Mouse (Mus musculus): Measurements from ENCODE around the gene Snx29. TPM values are rescaled to one million over a fixed set of nuclear protein-coding genes. Genes with fewer than 3 reads are reported as not detected.

Gene Snx29
- polyA plus RNA-seq, 1 experiment = 3.6 TPM

- no peaks in the 10 kb centered on the region for H3K4me1 ChIP-seq (ENCODE audit: control insufficient read depth, insufficient read depth, insufficient read length, low read length)
- no peak overlapping the region for H3K4me3 ChIP-seq (ENCODE audit: insufficient read depth, low read depth, low read length)
- no peak overlapping the region for H3K27ac ChIP-seq (replicated peaks; ENCODE audit: low read depth, low read length)
These were observed 57.3 kb downstream of the Snx29 start for GRCm38 (mm10) chr16:11380038-11380437.

DNA sequence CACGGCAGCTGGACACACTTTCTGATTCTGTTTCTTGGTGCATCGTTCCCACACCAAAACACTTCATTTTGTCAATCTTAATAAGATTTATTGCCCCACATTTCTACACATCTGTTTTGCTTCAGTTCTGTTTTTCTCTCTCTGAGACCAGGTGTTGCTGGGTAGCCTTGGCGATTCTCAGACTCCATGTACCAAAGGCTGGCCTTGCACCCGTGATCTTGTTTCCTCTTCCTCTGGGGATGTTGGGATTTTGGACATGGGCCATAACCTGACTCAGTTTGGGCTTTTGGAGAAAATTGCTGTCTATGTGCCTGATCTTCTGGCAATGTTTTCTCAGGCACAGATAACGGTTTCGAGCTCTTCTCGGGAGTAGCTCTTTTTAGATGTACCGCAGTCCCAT is 58.2 kb downstream of the Snx29 start:
- no peak overlapping the region for H3K4me3 ChIP-seq (ENCODE audit: insufficient read depth, low read depth, low read length)
- H3K27ac ChIP-seq (replicated peaks; ENCODE audit: low read depth, low read length) = no peak overlapping the region
- H3K4me1 ChIP-seq (ENCODE audit: control insufficient read depth, insufficient read depth, insufficient read length, low read length) = no peaks in the 10 kb centered on the region

- Histone ChIP-seq H3K4me3 (ENCODE audit: insufficient read depth, low read depth, low read length) (no peak overlapping the region), H3K4me1 (ENCODE audit: control insufficient read depth, insufficient read depth, insufficient read length, low read length) (no peaks in the 10 kb centered on the region), H3K27ac (replicated peaks; ENCODE audit: low read depth, low read length) (no peak overlapping the region)
These were observed 61.7 kb downstream of the Snx29 start for GRCm38 (mm10) chr16:11384361-11384760.

GRCm38 (mm10) chr16:11385150-11385549 is 62.4 kb downstream of the Snx29 start:
- H3K4me3 ChIP-seq (ENCODE audit: insufficient read depth, low read depth, low read length) = no peak overlapping the region
- H3K4me1 ChIP-seq (ENCODE audit: control insufficient read depth, insufficient read depth, insufficient read length, low read length) = no peaks in the 10 kb centered on the region
- H3K27ac ChIP-seq (replicated peaks; ENCODE audit: low read depth, low read length) = peak overlapping the region; percentile 62

GRCm38 (mm10) chr16:11385798-11386197 is 63.1 kb downstream of the Snx29 start:
- Histone ChIP-seq H3K4me1 (ENCODE audit: control insufficient read depth, insufficient read depth, insufficient read length, low read length) (no peaks in the 10 kb centered on the region), H3K4me3 (ENCODE audit: insufficient read depth, low read depth, low read length) (no peak overlapping the region), H3K27ac (replicated peaks; ENCODE audit: low read depth, low read length) (0 out of 2 replicates have a peak overlapping the region, but pooled peaks have one; percentile 44)

GRCm38 (mm10) chr16:11386221-11386620 is 63.5 kb downstream of the Snx29 start:
- H3K27ac ChIP-seq (replicated peaks; ENCODE audit: low read depth, low read length) = 0 out of 2 replicates have a peak overlapping the region, but pooled peaks have one; percentile 4
- no peak overlapping the region for H3K4me3 ChIP-seq (ENCODE audit: insufficient read depth, low read depth, low read length)
- no peaks in the 10 kb centered on the region for H3K4me1 ChIP-seq (ENCODE audit: control insufficient read depth, insufficient read depth, insufficient read length, low read length)

- Histone ChIP-seq H3K27ac (replicated peaks; ENCODE audit: low read depth, low read length) (no peak overlapping the region), H3K4me1 (ENCODE audit: control insufficient read depth, insufficient read depth, insufficient read length, low read length) (no peaks in the 10 kb centered on the region)
These were observed 65.4 kb downstream of the Snx29 start for GRCm38 (mm10) chr16:11388085-11388484.

GRCm38 (mm10) chr16:11389324-11389723 is 66.6 kb downstream of the Snx29 start:
- Histone ChIP-seq H3K4me1 (ENCODE audit: control insufficient read depth, insufficient read depth, insufficient read length, low read length) (no peaks in the 10 kb centered on the region), H3K27ac (replicated peaks; ENCODE audit: low read depth, low read length) (no peak overlapping the region), H3K4me3 (ENCODE audit: insufficient read depth, low read depth, low read length) (no peak overlapping the region)

More at GRCm38 (mm10) chr16:11388085-11388484, 65.4 kb downstream of the Snx29 start:
- H3K4me3 ChIP-seq (ENCODE audit: insufficient read depth, low read depth, low read length) = no peak overlapping the region

DNA sequence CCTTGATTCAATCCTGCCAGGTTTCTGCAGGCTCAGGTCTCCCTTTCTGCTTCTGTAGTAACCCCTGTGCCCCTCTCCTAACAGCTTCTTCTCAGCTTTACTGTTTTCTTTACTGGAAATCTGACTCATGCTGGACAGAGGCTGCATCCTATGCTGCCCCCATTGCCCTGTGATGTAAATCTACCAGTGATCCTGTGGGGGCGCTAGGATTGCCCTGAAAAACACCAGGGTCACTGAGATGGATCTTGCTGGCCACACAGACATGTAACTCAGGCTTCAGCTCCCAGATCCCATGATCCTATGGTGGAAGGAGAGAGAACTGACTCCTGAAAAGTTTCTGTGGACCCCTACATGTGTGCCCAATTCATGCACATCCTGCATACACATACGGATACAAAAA is 73.9 kb downstream of the Snx29 start:
- H3K27ac ChIP-seq (replicated peaks; ENCODE audit: low read depth, low read length) = no peak overlapping the region
- no peak overlapping the region for H3K4me3 ChIP-seq (ENCODE audit: insufficient read depth, low read depth, low read length)
- H3K4me1 ChIP-seq (ENCODE audit: control insufficient read depth, insufficient read depth, insufficient read length, low read length) = no peaks in the 10 kb centered on the region

DNA sequence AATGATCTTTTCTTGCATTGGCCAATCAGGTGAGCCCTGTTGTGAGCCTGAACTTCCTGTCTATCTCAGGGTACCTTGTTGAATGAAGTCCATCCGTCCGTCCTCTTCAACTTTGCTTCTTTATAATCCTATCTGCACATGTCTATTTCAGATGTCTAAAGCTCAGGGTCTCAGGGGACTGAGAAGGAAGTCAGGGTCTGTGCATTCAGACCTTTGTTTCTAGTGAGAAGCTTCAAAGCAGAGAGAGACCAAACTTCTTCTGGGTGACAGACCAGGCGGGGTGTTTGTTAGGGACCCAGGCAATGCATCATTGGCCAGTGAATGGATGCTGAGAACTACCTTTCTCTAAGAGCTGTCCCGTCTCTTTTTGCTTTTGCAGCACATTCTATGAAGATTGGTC is 76.7 kb downstream of the Snx29 start:
- no peak overlapping the region for H3K27ac ChIP-seq (replicated peaks; ENCODE audit: low read depth, low read length)
- H3K4me3 ChIP-seq (ENCODE audit: insufficient read depth, low read depth, low read length) = no peak overlapping the region
- no peaks in the 10 kb centered on the region for H3K4me1 ChIP-seq (ENCODE audit: control insufficient read depth, insufficient read depth, insufficient read length, low read length)

GRCm38 (mm10) chr16:11399845-11400565 is 77.3 kb downstream of the Snx29 start:
- Histone ChIP-seq H3K4me1 (ENCODE audit: control insufficient read depth, insufficient read depth, insufficient read length, low read length) (no peaks in the 10 kb centered on the region), H3K4me3 (ENCODE audit: insufficient read depth, low read depth, low read length) (no peak overlapping the region), H3K27ac (replicated peaks; ENCODE audit: low read depth, low read length) (no peak overlapping the region)

DNA sequence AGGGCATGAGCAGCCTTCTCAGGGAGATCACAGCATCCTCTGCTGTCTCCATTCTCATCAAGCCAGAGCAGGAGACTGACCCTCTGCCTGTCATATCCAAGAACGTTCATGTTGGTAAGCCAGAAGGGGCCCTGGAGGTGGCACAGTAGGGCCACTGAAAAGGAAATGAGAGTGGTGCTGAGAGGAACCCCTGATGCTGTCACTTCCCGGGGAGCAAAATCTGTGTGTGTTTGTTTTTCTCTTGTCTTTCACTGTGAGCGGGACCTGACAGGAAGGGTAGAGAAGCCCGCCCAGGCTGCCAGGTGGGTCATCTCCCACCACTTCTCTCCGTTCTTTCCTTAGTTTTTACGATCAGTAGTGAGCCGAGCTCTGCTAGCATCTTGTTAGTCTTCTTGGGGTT is 78.2 kb downstream of the Snx29 start:
- Histone ChIP-seq H3K4me3 (ENCODE audit: insufficient read depth, low read depth, low read length) (no peak overlapping the region), H3K27ac (replicated peaks; ENCODE audit: low read depth, low read length) (no peak overlapping the region), H3K4me1 (ENCODE audit: control insufficient read depth, insufficient read depth, insufficient read length, low read length) (peaks cover 2% of the 10 kb centered on the region; the same call in 1 of the 2 replicates)

GRCm38 (mm10) chr16:11405193-11405592 is 82.5 kb downstream of the Snx29 start:
- H3K27ac ChIP-seq (replicated peaks; ENCODE audit: low read depth, low read length) = no peak overlapping the region
- H3K4me1 ChIP-seq (ENCODE audit: control insufficient read depth, insufficient read depth, insufficient read length, low read length) = peaks cover 2% of the 10 kb centered on the region; the same call in 1 of the 2 replicates
- no peak overlapping the region for H3K4me3 ChIP-seq (ENCODE audit: insufficient read depth, low read depth, low read length)

GRCm38 (mm10) chr16:11406201-11406600 is 83.5 kb downstream of the Snx29 start:
- Histone ChIP-seq H3K27ac (replicated peaks; ENCODE audit: low read depth, low read length) (no peak overlapping the region), H3K4me1 (ENCODE audit: control insufficient read depth, insufficient read depth, insufficient read length, low read length) (peaks cover 2% of the 10 kb centered on the region; the same call in 1 of the 2 replicates), H3K4me3 (ENCODE audit: insufficient read depth, low read depth, low read length) (no peak overlapping the region)

DNA sequence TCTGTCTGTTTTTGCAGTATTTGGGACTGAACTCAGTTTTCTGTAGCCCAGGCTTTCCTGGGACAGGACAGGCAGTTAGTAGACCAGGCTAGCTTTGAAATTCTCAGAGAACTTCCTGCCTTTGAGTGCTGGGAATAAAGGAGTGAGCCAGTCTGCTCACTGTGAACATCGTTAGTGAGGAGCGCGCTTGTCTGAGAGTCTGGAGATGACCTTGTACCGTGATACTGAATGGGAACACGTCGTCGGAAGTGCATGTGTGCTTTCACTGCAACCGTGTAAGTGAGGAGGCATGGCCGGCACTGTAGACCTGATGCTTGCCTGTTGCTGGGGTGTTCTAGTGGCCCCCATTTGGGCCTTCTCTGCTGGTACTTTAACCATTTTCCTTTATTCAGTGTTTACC is 83.9 kb downstream of the Snx29 start:
- Histone ChIP-seq H3K4me1 (ENCODE audit: control insufficient read depth, insufficient read depth, insufficient read length, low read length) (peaks cover 2% of the 10 kb centered on the region; the same call in 1 of the 2 replicates), H3K27ac (replicated peaks; ENCODE audit: low read depth, low read length) (no peak overlapping the region), H3K4me3 (ENCODE audit: insufficient read depth, low read depth, low read length) (no peak overlapping the region)

- Histone ChIP-seq H3K4me1 (ENCODE audit: control insufficient read depth, insufficient read depth, insufficient read length, low read length) (peaks cover 2% of the 10 kb centered on the region; the same call in 1 of the 2 replicates), H3K27ac (replicated peaks; ENCODE audit: low read depth, low read length) (no peak overlapping the region), H3K4me3 (ENCODE audit: insufficient read depth, low read depth, low read length) (no peak overlapping the region)
These were observed 85.4 kb downstream of the Snx29 start for GRCm38 (mm10) chr16:11407932-11408620.
